Mouse (Mus musculus) hindbrain, postnatal 0 days (tissue): Measurements from ENCODE around the gene 4932438A13Rik. TPM values are rescaled to one million over a fixed set of nuclear protein-coding genes. Genes with fewer than 3 reads are reported as not detected.

Experiments
- ATAC-seq: fragments of 200-750 bp; cut with Nextera tagmentation; 2 replicates; pipeline ENCODE4 v1.8.0; 2017; ENCODE audit warnings: mild to moderate bottlenecking, moderate TSS enrichment, moderate library complexity
- DNase-seq: peaks from one replicate; pipeline ENCODE4 v3.0.0-alpha.2; 2015; ENCODE audit warnings: low spot score
- H3K27ac ChIP-seq: fragments of 300-500 bp; sonication (generic); 2 replicates; pipeline ENCODE4 v1.5.1; 2014; ENCODE audit warnings: mild to moderate bottlenecking
- H3K27me3 ChIP-seq: fragments of 300-500 bp; sonication (generic); 2 replicates; pipeline ENCODE4 v1.6.1; 2014; ENCODE audit warnings: low read length, mixed read lengths; ENCODE audit not compliant: insufficient read depth
- H3K36me3 ChIP-seq: fragments of 300-500 bp; sonication (generic); 2 replicates; pipeline ENCODE4 v1.6.1; 2014; ENCODE audit warnings: low read length, mixed read lengths; ENCODE audit not compliant: insufficient read depth
- H3K4me1 ChIP-seq: fragments of 300-500 bp; sonication (generic); 2 replicates; pipeline ENCODE4 v1.6.1; 2014; ENCODE audit warnings: antibody characterized with exemption, low read length, mixed read lengths; ENCODE audit not compliant: insufficient read depth
- H3K4me2 ChIP-seq: fragments of 300-500 bp; sonication (generic); 2 replicates; pipeline ENCODE4 v1.6.1; 2014; ENCODE audit warnings: low read depth, mild to moderate bottlenecking, low read length, moderate library complexity, mixed read lengths
- H3K4me3 ChIP-seq: fragments of 300-500 bp; sonication (generic); 2 replicates; pipeline ENCODE4 v1.5.1; 2014; ENCODE audit warnings: low read length
- H3K9ac ChIP-seq: fragments of 300-500 bp; sonication (generic); replicated peaks from 2 replicates; pipeline ENCODE4 v1.6.1; 2014; ENCODE audit warnings: mild to moderate bottlenecking, low read length, moderate library complexity, mixed read lengths
- H3K9me3 ChIP-seq: fragments of 300-500 bp; sonication (generic); 2 replicates; pipeline ENCODE4 v1.6.1; 2016; ENCODE audit warnings: low read length, mixed read lengths
- CTCF ChIP-seq: IDR thresholded peaks from 2 replicates; pipeline ENCODE4 v1.5.1; 2016; ENCODE audit warnings: antibody characterized with exemption, control low read depth, low read depth
- WGBS: fragments of 180-500 bp; shearing (Covaris S2); extraction: QIAGEN DNeasy Blood & Tissue Kit; methylation state at CpG from one replicate; pipeline ENCODE4 v1.1.7; 2014; 5-methylcytosine and 5-hydroxymethylcytosine counted together
- polyA plus RNA-seq: library from polyadenylated mRNA; unstranded; fragments of >200 nt; fragmentation: Nextera tagmentation; extraction: Ambion mirVana; gene quantifications from 2 replicates; pipeline ENCODE4 v1.2.1, GENCODE M21; 2015
- total RNA-seq: library from RNA; depleted of rRNA; stranded (reverse); fragments of >200 nt; gene quantifications from 2 replicates; pipeline ENCODE4 v1.2.3, GENCODE M21; 2014; rRNA removed

4932438A13Rik gene
- total and polyA plus RNA-seq, 2 experiments from 2014 or later: 58.9 to 75.9 TPM

DNA sequence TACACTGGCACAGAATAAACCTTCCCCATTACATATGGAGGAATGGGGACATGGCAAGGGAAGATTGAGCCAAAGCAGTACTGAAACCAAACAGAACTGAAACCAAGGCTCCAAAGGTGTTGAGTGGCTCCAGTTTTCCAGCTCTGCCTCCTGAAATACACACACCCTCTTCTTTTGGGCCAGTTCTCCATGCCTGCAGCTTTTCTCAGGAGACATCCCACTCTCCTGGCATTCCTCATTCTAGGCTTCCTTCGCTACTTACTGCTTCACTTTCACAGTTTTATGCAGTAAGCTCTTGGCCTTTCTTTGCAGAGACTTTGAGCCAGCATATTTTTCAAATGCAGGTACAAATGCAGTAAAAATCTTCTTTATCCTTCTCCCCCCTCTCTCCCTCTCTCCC, 188.6 kb downstream of the 4932438A13Rik start:
- Histone ChIP-seq H3K4me2 (no peak overlapping the region), H3K9me3 (no peaks in the 10 kb centered on the region), H3K9ac (no peak overlapping the region), H3K27ac (no peak overlapping the region), H3K4me1 (no peaks in the 10 kb centered on the region), H3K4me3 (no peak overlapping the region), H3K27me3 (no peaks in the 10 kb centered on the region), H3K36me3 (peaks cover 20% of the 10 kb centered on the region; the same call in 1 of the 2 replicates)
- no peak for TF ChIP-seq CTCF
- WGBS: 100% methylated on average over 1 of the region's 1 CpGs
- ATAC-seq: no peak
- DNase-seq: no peak

DNA sequence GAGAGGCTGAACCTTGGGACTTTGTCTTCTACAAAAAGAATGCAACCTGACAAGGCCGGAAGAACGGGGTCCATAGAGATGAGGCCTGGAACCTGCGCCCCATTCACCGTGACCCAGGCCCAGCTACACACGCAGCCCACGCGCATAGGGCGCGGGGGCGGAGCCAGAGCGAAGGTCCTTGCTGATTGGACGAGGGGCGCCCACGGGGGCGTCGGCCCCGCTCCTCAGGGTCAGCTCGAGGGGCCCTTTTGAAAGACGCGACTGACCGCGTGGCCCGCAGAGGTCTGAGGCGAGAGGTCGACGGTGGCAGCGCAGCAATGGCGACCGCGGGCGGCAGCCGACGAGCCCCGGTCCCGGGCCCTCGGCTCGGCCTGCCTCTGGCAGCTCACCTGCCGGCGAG, 200.5 kb downstream of the 4932438A13Rik start, which contains the start of gene Adad1:
TSS of gene Adad1 (plus strand) at position 122 of the 400 bp plus-strand sequence.
- TF ChIP-seq CTCF: no peak
- no peaks in the 10 kb centered on the region for H3K4me1 ChIP-seq
- no peak within 1 kb of the TSS for H3K4me3 ChIP-seq
- no peak within 1 kb of the TSS for H3K9ac ChIP-seq
- no peaks in the 10 kb centered on the region for H3K27me3 ChIP-seq
- DNase-seq (no peak), ATAC-seq (no peak)
- H3K36me3 ChIP-seq: no peaks in the 10 kb centered on the region
- H3K4me2 ChIP-seq: peak within 1 kb of the TSS; percentile 21; the same call in 1 of the 2 replicates
- H3K9me3 ChIP-seq: 0 out of 2 replicates have a peak, but pooled peaks cover 3% of the 10 kb centered on the region
- no peak within 1 kb of the TSS for H3K27ac ChIP-seq
- WGBS: 59% methylated on average over 39 of the region's 39 CpGs

DNA sequence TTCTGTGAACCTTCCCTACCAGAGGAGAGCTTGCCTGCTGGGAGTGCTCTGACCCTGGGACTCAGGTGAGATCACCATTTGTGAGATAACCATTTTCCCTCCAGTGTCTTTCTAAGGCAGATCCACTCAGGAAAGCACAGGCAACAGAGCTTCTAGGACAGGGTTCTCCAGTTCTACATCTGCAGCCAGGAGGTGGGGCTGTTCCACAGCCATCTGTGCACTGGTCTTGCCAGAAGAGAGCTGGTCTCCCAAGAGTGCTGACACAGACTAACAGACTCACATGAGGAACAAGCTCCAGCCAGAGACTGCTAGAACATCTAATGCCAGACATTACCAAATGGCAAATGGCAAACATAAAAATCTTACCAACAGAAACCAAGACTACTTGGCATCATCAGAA, 210.3 kb downstream of the 4932438A13Rik start:
- Histone ChIP-seq H3K4me2 (no peak overlapping the region), H3K4me1 (no peaks in the 10 kb centered on the region), H3K9me3 (0 out of 2 replicates have a peak, but pooled peaks cover 3% of the 10 kb centered on the region), H3K27me3 (no peaks in the 10 kb centered on the region), H3K27ac (no peak overlapping the region), H3K9ac (no peak overlapping the region), H3K4me3 (no peak overlapping the region), H3K36me3 (no peaks in the 10 kb centered on the region)
- TF ChIP-seq CTCF: peak; percentile 59
- ATAC-seq (0 out of 2 replicates have a peak, but pooled peaks have one; percentile 32), DNase-seq (peak; percentile 32)

DNA sequence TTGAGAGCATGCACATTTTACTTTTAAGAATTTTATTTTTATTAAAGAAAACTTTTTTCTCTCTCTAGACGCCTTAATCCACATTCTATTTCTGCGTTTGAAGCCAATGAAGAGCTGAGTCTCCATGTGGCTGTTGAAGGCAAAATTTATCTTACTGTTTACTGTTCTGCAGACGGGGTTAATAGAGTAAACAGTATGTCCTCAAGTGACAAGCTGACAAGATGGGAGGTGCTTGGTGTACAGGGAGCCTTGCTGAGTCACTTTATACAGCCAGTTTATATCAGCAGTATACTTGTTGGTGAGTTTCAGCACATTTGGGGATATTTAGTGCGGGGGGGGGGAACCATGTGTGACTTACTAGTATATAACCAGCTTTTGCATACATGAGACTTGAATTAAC, 222.0 kb downstream of the 4932438A13Rik start:
- DNase-seq (no peak), ATAC-seq (no peak)
- no peak overlapping the region for H3K9ac ChIP-seq
- H3K4me3 ChIP-seq: no peak overlapping the region
- no peak for TF ChIP-seq CTCF
- no peak overlapping the region for H3K4me2 ChIP-seq
- H3K27ac ChIP-seq: no peak overlapping the region
- no peaks in the 10 kb centered on the region for H3K9me3 ChIP-seq
- no peaks in the 10 kb centered on the region for H3K27me3 ChIP-seq
- 80% methylated on average over 4 of the region's 4 CpGs for WGBS
- no peaks in the 10 kb centered on the region for H3K4me1 ChIP-seq
- no peaks in the 10 kb centered on the region for H3K36me3 ChIP-seq

DNA sequence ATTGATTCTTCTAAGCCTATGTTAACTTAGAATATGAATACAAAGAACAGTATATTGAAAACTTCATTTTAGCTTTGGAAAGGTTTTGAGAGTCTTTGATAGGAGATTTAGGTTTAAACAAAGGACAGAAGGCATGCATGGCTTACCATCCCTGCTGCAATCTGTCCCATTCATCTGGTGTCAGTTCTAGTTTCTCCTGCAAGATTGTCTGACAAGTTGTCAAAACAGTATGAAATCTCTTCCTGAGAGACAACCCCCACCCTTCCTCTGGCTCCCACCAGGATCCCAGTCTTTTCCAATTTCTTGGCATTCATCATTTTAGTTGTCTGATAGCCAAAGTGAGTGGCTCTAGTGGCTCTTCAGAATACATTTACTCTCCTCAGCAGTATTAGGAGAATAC, 227.8 kb downstream of the 4932438A13Rik start:
- DNase-seq: no peak
- H3K27ac ChIP-seq: no peak overlapping the region
- H3K4me3 ChIP-seq: no peak overlapping the region
- no peaks in the 10 kb centered on the region for H3K36me3 ChIP-seq
- no peak for ATAC-seq
- no peaks in the 10 kb centered on the region for H3K27me3 ChIP-seq
- no peaks in the 10 kb centered on the region for H3K4me1 ChIP-seq
- H3K4me2 ChIP-seq: no peak overlapping the region
- no peaks in the 10 kb centered on the region for H3K9me3 ChIP-seq
- H3K9ac ChIP-seq: no peak overlapping the region
- no peak for TF ChIP-seq CTCF

Other genes starting within 250 kb of the 4932438A13Rik start
- gene Bbs7, start 249.6 kb upstream of the 4932438A13Rik start, total RNA-seq: 9.2 and 12.1 TPM in 2 replicates
- gene Bbs7, start 249.6 kb upstream of the 4932438A13Rik start, polyA plus RNA-seq: 14.2 and 17.3 TPM in 2 replicates
- 24.3 and 36.5 TPM in 2 replicates for gene Trpc3, start 172.9 kb upstream of the 4932438A13Rik start, total RNA-seq
- 13.1 and 16.6 TPM in 2 replicates for gene Trpc3, start 172.9 kb upstream of the 4932438A13Rik start, polyA plus RNA-seq
- 0.47 TPM in 1 of 2 replicates, not detected in the other for gene Adad1, start 200.4 kb downstream of the 4932438A13Rik start, total RNA-seq
- gene Adad1, start 200.4 kb downstream of the 4932438A13Rik start, polyA plus RNA-seq: 0.08 and 0.15 TPM in 2 replicates